Mouse (Mus musculus) gastrocnemius, postnatal 25 days (tissue): ENCODE data around the gene Vipas39. TPM values are rescaled to one million over a fixed set of nuclear protein-coding genes. Genes with fewer than 3 reads are reported as not detected.
A peak's percentile ranks its signal among the peaks of the same experiment; 100 is the strongest.
"Not testable (repeated sequence)": the region's sequence is repeated elsewhere in the genome, so short reads cannot be mapped to it uniquely, and the experiment has no call there.

Experiments
- DNase-seq: peaks from one replicate; pipeline ENCODE4 v3.0.0; 2022
- long read RNA-seq, 2 experiments: library from polyadenylated mRNA; stranded (forward); transcript quantifications; one replicate each; pipeline ENCODE4 v2.0.0; 2021
- total RNA-seq, 2 experiments: library from RNA; stranded (reverse); gene quantifications; 1 replicate in 1 of 2; 2 replicates in 1 of 2; pipeline ENCODE4 v1.2.3; 2021

The Vipas39 gene
- total RNA-seq, result 10 to 100 TPM in 1 of 2 experiments, 1 to 10 TPM in 1; 8.0 to 10.2 TPM
- long read RNA-seq, experiment 1, partial matches to known transcripts, result 2 of 4 reads
- long read RNA-seq, experiment 1, other reads (novel, unspliced or antisense), result 0 of 4 reads
- long read RNA-seq, experiment 2, transcript Vipas39-202 (20 exons, 2,524 nt), result major isoform, 5 of 9 reads
- long read RNA-seq, experiment 2, partial matches to known transcripts, result 2 of 9 reads
- long read RNA-seq, experiment 2, other reads (novel, unspliced or antisense), result 1 of 9 reads

DNA sequence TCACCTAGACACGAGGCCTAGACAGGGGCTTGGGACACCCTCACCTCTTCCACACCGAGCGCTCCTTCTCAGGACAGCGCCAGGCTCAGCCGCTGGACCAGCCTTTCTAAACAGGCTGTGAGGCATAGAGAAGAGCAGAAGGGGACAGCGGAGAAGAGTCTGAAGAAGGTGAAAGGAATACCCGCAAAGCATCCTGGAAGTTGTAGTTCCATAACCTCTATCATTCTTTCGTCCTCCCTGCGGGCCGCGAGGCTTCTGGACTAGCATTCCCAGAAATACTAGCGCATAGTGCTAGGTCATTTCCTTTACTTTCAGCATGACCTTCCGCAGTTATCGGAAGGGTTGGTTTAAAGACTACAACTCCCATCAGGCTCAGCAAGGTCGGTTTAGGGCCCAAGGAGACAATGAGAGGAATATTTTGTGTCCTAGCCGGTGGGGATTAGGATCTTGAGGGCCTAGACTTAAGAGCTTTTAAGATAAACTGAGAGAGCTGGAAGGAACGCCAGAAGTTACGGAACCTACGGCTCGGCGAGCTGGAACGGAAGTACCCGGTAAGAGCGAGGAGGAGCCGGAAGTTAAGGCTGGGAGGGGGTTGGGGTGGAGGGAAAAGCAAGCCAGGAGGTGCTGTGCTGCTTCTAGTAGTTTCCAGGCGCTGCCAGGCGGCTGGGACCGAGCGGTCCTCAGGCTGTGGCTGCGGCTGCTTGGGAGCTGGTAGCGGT lies at the start of gene Vipas39, which contains the start of gene Ahsa1:
Gene Vipas39, minus strand, starts transcription at position 149 of the 719 bp plus-strand sequence.
Gene Ahsa1, plus strand, starts transcription at position 372 of the 719 bp plus-strand sequence.
- peak; percentile 87 for DNase-seq

DNA sequence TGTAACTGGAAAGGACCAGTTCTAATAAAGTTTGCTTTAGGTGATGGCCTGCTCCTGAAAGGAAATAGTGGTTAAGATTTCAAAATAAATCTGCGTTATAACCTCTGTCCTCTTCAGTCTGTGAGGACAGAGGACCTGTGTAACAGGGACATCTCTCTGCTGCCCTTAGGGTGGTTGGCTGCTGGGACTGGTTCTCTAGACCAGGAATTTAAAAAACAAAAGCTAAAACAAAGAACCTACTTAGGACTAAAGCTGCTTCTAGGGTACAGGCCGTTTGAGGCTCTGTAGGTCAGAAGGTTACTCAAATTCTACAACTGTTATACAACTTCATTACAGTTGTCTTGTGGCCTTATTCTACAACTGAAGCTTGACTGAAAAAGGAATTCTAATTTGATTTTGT lies 47.0 kb upstream of the Vipas39 start:
- DNase-seq, result no peak

GRCm38 (mm10) chr12:87306584-87306844 lies 40.5 kb upstream of the Vipas39 start:
- DNase-seq, result not testable (repeated sequence)

DNA sequence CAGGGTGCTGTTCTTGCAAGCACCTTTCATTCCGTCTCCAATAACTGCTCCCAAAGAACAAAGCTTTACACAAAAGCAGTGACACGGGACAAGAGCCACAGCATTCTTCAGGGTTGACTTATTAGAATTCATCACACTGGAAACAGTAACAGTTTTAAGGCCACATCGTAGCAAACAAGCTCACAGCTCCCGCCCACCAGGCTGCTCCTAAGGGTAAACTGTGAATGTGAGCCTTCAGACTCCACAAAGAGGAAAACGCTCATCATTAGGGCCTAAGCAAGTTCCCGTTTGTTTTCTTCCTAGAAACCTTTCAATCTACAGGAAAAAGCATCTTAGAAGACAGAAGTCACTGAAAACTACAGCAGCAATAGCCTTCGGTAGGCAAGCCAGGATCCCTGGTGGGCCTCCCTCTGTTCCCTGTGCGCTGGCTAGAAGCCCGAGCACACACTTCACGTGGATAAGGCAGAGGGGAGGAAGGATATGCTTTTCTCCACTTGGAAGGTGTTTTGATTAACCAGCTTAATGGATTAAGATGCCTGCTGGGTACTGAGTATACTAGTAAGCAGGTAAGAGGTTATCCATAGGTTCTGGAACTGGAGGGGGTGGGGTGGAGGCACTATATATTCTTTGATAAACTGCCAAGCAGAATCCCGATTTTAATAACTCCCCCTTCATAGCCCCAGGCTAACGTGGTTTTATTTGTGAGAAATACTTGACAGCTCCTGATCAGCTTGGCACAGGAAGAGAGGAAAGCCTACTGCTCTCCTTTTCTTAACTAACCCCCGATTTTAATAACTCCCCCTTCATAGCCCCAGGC lies 39.9 kb upstream of the Vipas39 start:
- no peak for DNase-seq

GRCm38 (mm10) chr12:87301189-87301588 lies 35.1 kb upstream of the Vipas39 start:
- DNase-seq, result no peak

DNA sequence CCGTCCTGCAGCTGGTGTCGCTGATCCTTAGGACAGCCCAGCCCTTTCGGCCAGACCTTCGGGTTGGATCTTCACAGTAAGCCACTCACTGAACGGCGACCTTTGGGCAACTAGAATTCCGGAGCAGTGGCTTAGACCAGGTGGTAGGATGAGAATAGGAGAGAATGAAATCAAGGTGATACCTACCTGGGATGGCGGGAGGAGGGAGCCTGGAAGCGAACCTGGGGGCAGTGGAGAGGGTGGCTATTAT lies 34.3 kb upstream of the Vipas39 start:
- DNase-seq, result no peak

DNA sequence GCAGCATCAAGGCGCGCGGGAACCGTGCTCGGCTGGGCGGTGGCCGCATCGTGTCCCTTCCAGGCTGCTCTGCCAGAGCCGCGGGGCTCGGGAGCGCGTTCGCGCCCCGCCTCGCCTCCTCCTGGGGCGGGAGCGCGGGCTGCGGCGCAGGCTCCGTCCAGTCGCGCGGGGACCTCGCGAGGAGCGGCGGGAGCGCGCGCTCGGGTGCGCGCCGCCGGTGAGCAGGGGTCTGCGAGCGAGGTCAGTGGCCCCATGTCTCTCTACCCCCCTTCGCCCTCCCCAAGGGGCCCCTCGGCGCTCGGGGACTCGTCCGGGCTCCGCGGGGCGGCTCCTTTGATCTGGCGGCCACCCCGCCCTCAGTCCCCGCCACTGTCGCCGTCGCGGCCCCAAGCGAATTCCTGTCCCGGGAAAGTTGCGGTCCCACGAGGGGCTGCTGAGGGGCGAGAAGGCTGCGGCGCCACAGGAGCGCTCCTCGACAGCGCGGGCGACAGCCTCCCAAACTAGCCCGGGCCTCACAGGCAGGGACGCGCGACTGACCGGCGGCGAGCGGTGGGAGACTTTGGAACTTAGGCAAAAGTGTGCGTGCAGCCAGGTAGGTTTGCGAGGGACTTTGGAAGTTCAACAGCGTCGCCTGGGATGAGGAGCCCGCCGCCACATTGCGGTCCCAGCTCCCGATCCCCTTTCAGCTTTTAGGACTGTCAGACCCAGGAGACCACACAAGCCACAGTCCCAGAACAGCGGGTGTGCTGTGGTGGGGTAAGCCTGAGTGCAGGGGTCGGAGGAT lies 33.8 kb upstream of the Vipas39 start, which contains the start of gene Ism2:
Gene Ism2, minus strand, starts transcription at position 49 of the 784 bp plus-strand sequence.
- no peak for DNase-seq

DNA sequence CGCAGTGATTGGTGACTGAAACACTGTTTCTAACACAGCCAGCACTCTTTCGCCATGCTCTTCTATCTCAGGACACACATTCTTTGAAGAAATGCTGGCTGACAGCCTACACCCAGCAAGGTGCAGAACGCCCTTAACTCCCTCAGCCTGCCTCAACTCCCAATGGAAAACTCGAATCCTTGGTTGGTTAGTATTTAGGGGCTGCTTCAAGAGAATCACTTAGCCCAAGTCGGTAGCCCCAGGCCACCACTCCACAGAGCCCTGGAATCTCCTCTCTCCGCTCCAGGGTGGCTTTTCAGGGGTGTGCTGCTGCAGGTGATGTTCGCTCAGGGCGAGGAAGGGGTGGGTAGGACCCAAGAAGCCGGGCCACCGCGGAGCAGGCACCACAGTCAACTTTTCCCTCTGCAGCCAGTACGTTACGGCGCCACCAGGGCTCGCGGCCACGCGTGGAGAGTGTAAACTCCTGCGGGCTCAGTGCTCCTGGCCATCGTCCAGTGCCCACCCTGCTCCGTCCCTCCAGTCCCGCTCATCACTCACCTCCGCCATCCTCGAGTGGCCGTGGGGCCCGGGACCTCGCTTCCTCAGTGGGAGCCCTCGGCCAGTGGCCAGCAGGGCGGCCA lies 33.1 kb upstream of the Vipas39 start:
- DNase-seq, result no peak

DNA sequence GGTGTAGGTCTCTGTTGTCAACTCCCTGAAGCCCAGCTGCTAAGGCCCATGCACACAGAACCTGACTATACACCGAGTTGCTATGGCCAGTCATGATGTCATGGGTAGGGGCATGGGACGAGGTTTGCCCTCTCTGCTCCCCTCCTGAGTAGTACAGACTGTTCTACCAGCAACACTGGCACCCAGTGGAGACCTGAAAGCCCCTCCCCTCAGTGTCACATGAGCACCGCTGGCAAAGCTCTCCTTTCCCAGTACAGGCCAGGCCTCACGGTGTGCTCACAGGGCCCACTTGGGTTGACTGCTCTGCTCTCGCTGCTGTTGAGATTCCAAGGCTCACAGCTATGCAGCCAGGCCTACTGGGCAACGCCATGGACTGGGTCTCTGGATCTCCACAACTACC lies 27.9 kb upstream of the Vipas39 start:
- DNase-seq, result no peak

DNA sequence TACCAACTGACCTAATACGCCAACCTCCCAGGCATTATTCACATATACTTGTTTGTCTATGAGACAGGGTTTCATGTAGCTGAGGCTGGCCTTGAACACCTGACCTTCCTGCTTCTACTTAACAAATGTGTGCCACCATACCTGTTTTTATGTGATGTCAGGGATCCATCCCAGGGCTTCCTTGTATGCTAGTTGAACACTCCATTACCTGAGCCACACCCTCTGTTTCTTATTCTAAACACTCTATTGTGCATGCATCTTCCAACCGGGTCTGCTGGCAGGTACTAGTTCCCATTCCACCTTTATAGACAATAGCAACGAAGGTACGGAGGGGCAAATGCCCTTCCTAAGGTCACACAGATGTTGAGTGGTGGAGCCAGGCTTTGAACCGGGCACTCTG lies 23.0 kb upstream of the Vipas39 start:
- no peak for DNase-seq

DNA sequence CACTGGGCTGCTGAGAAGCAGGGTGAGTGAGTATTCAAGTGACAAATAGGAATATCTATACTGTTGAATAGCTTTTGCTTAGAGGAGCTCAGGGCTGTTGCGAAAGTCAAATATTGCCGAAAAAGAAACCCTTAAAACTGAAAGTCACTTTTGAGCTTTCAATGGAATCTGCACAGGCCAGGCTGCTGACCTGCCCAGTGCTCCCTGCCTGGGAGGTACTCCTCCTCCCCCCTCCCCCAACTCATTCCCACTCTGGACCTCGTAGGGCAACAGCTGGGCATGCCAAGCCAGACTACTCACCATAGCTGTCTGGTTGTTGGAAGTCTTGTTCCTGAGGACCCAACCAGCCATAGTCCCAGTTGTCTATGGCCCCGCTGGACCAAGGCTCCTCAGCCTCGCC lies 18.7 kb upstream of the Vipas39 start:
- no peak for DNase-seq

DNA sequence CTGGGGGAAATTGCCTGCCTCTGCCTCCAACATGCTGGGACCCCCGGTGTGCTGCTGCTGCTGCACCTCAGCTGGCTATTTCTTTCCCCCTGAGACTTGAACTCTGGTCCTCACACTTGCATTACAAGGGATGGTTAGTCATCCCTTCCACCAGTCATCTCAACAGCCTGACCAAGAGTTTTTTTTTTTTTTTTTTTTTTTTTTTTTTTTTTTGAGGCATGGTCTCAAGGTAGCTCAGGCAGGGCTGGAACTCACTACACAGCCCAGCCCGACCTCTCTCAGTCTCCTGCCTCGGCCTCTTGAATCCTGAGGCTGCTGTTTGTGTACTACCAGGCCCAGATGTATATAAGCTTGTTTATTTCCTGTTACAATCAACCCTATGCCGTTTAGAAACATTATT lies 18.2 kb upstream of the Vipas39 start:
- no peak for DNase-seq

GRCm38 (mm10) chr12:87283706-87284105 lies 17.6 kb upstream of the Vipas39 start:
- DNase-seq, result no peak

GRCm38 (mm10) chr12:87282743-87283142 lies 16.7 kb upstream of the Vipas39 start:
- DNase-seq, result no peak

GRCm38 (mm10) chr12:87281766-87282165 lies 15.7 kb upstream of the Vipas39 start:
- DNase-seq, result no peak

- DNase-seq, result no peak
Observed at GRCm38 (mm10) chr12:87279879-87280278, 13.8 kb upstream of the Vipas39 start.

- DNase-seq, result no peak
Observed at GRCm38 (mm10) chr12:87279350-87279749, 13.3 kb upstream of the Vipas39 start.

- DNase-seq, result no peak
Observed at GRCm38 (mm10) chr12:87278118-87278730, 12.2 kb upstream of the Vipas39 start.

DNA sequence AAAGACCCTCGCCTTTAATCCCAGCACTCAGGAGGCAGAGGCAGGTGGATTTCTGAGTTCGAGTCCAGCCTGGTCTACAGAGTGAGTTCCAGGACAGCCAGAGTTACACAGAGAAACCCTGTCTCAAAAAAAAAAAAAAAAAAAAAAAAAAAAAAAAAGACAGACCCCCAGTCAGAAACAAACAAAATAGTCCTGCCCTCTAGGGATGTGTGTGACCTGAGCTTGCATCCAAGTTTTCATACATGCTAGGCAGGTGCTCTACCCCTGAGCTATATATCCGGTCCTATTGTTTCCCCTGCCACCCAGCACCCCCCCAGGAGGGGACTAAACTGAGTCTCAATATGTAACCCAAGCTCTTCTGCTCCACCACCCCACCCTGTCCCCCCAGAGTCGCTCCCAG lies 11.2 kb upstream of the Vipas39 start:
- DNase-seq, result not testable (repeated sequence)

DNA sequence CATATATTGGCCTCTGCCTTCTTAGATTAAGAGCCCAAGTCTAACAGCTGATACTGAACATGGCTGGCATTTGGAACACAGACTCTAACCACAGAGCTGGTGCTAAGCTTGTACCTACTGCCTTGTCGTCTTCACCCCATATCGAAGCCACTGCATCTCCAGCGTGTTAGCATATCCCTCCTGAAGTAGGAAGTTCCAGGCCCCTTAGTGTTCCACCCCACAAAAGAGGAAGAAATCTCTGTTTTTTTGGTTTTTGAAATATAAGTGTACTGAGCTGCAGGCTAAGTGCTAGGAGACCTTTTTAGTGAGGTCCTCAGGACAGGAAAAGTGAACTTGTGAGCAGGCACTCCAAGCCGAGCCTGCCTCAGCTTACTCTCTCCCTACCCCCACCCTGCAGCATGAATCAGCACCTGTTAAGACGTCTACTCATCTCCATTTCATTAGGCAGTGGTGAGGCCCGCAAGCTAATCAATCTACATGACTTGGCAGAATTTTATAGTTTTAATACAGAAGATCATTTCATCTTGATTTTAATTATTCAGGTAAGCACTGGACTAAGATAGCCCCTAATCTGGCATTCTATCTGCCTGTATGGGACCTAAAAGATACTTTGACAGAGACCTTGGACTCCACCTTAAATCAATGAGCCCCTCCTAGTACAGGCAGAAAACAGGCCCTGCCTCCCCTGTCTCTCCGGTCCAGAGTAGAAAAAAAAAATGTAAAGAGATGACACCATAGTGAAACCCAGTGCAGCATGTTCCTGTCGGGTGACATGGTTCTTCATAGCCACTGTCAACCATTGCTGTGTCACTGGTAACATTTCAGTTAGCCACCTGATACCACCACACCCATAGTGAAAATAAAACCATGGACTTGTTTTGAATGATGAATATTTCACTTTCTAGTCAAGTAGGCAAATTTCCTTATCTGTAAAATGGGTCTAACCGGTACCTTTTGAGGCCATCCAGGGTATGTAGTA lies 9.1 kb upstream of the Vipas39 start:
- no peak for DNase-seq
